Mouse (Mus musculus) MEL (cell line): ENCODE data around the gene Spata25. TPM values are rescaled to one million over a fixed set of nuclear protein-coding genes. Genes with fewer than 3 reads are reported as not detected.

ENCODE experiments used
- DNase-seq: peaks from one replicate; pipeline ENCODE4 v3.0.0; 2011; ENCODE audit warnings: low read depth, low spot score
- H3K27ac ChIP-seq: 2 replicates; pipeline ENCODE4 v1.5.1; 2012; ENCODE audit warnings: low read depth, mild to moderate bottlenecking, control low read depth, low read length, moderate library complexity; ENCODE audit not compliant: control insufficient read depth
- H3K27me3 ChIP-seq, 2 experiments: fragments of 150-350 bp in 1 of 2; sonication (generic) in 1 of 2; 2 replicates each; pipeline ENCODE4 v1.6.1; 2012; ENCODE audit warnings: low read length in 2 of 2, mild to moderate bottlenecking in 2 of 2, improper control_type of control experiment in 1 of 2, moderate library complexity in 1 of 2; ENCODE audit not compliant: insufficient read depth in 2 of 2, control insufficient read depth in 1 of 2
- H3K36me3 ChIP-seq, 2 experiments: 2 replicates each; pipeline ENCODE4 v1.6.1; 2012 to 2014; ENCODE audit warnings: low read length in 2 of 2, improper control_type of control experiment in 1 of 2, inconsistent platforms in 1 of 2, mild to moderate bottlenecking in 1 of 2; ENCODE audit not compliant: insufficient read depth in 2 of 2, control insufficient read depth in 1 of 2
- H3K4me1 ChIP-seq, 2 experiments: fragments of 150-350 bp in 1 of 2; sonication (generic) in 1 of 2; 2 replicates each; pipeline ENCODE4 v1.6.1; 2012; ENCODE audit warnings: low read length in 2 of 2, improper control_type of control experiment in 1 of 2, mild to moderate bottlenecking in 1 of 2; ENCODE audit not compliant: insufficient read depth in 2 of 2, control insufficient read depth in 1 of 2
- H3K4me3 ChIP-seq, 2 experiments: fragments of 150-350 bp in 1 of 2; sonication (generic) in 1 of 2; 2 replicates each; pipeline ENCODE4 v1.5.1; 2012; ENCODE audit warnings: low read depth in 2 of 2, low read length in 2 of 2, mild to moderate bottlenecking in 2 of 2, moderate library complexity in 2 of 2, control low read depth in 1 of 2, improper control_type of control experiment in 1 of 2; ENCODE audit not compliant: control insufficient read depth in 1 of 2, insufficient read depth in 1 of 2
- H3K79me2 ChIP-seq: 2 replicates; pipeline ENCODE4 v1.6.1; 2012; ENCODE audit warnings: mild to moderate bottlenecking, low read length, moderate library complexity; ENCODE audit not compliant: control insufficient read depth, poor library complexity, insufficient read depth
- H3K9ac ChIP-seq: 2 replicates; pipeline ENCODE4 v1.6.1; 2012; ENCODE audit warnings: low read depth, mild to moderate bottlenecking, control low read depth, low read length, moderate library complexity; ENCODE audit not compliant: control insufficient read depth, poor library complexity, severe bottlenecking
- H3K9me3 ChIP-seq: fragments of 150-350 bp; sonication (generic); replicated peaks from 2 replicates; pipeline ENCODE4 v1.6.1; 2012; ENCODE audit warnings: mild to moderate bottlenecking, low read length, improper control_type of control experiment, moderate library complexity; ENCODE audit not compliant: insufficient read depth
- BHLHE40 ChIP-seq: IDR thresholded peaks from 2 replicates; pipeline ENCODE4 v1.6.1; 2012; ENCODE audit warnings: low read depth, mild to moderate bottlenecking, inconsistent platforms, low read length, improper control_type of control experiment, borderline replicate concordance
- CHD1 ChIP-seq: IDR thresholded peaks from 2 replicates; pipeline ENCODE4 v1.6.1; 2012; ENCODE audit warnings: low read depth, mild to moderate bottlenecking, inconsistent platforms, low read length, improper control_type of control experiment
- ELF1 ChIP-seq: IDR thresholded peaks from 2 replicates; pipeline ENCODE4 v1.6.1; 2014; ENCODE audit warnings: low read depth, mild to moderate bottlenecking, inconsistent platforms, low read length, improper control_type of control experiment, moderate library complexity
- EP300 ChIP-seq, 2 experiments: IDR thresholded peaks; 2 replicates each; pipeline ENCODE4 v1.6.1; 2011; ENCODE audit warnings: improper control_type of control experiment in 2 of 2, low read length in 2 of 2, low read depth in 1 of 2, mild to moderate bottlenecking in 1 of 2
- ETS1 ChIP-seq: IDR thresholded peaks from 2 replicates; pipeline ENCODE4 v1.6.1; 2012; ENCODE audit warnings: low read depth, mild to moderate bottlenecking, inconsistent platforms, low read length, improper control_type of control experiment, moderate library complexity
- JUND ChIP-seq: IDR thresholded peaks from 2 replicates; pipeline ENCODE4 v1.6.1; 2011; ENCODE audit warnings: low read depth, mild to moderate bottlenecking, improper control_type of control experiment, low read length
- MAFK ChIP-seq: IDR thresholded peaks from 2 replicates; pipeline ENCODE4 v1.6.1; 2011; ENCODE audit warnings: low read depth, mild to moderate bottlenecking, low read length, improper control_type of control experiment, borderline replicate concordance
- MAX ChIP-seq: IDR thresholded peaks from 2 replicates; pipeline ENCODE4 v1.6.1; 2011; ENCODE audit warnings: low read length, improper control_type of control experiment
- MEF2A ChIP-seq: IDR thresholded peaks from 2 replicates; pipeline ENCODE4 v1.6.1; 2014; ENCODE audit warnings: low read depth, mild to moderate bottlenecking, inconsistent platforms, low read length, improper control_type of control experiment; ENCODE audit not compliant: poor library complexity, insufficient replicate concordance, severe bottlenecking; ENCODE audit errors: extremely low read depth
- MXI1 ChIP-seq: IDR thresholded peaks from 2 replicates; pipeline ENCODE4 v1.6.1; 2011; ENCODE audit warnings: mild to moderate bottlenecking, low read depth, low read length, improper control_type of control experiment
- NELFE ChIP-seq: IDR thresholded peaks from 2 replicates; pipeline ENCODE4 v1.6.1; 2011; ENCODE audit warnings: low read depth, low read length, improper control_type of control experiment
- NRF1 ChIP-seq: IDR thresholded peaks from 2 replicates; pipeline ENCODE4 v1.6.1; 2014; ENCODE audit warnings: low read depth, mild to moderate bottlenecking, inconsistent platforms, low read length, improper control_type of control experiment, moderate library complexity; ENCODE audit not compliant: poor library complexity, insufficient read depth, severe bottlenecking
- POLR2A ChIP-seq, 2 experiments: IDR thresholded peaks; 2 replicates each; pipeline ENCODE4 v1.6.1; 2011 to 2012; ENCODE audit warnings: low read length in 2 of 2, mild to moderate bottlenecking in 2 of 2, control low read depth in 1 of 2, improper control_type of control experiment in 1 of 2, low read depth in 1 of 2, moderate library complexity in 1 of 2; ENCODE audit not compliant: control insufficient read depth in 1 of 2, insufficient read depth in 1 of 2, poor library complexity in 1 of 2
- POLR2AphosphoS2 ChIP-seq: IDR thresholded peaks from 2 replicates; pipeline ENCODE4 v1.6.1; 2011; ENCODE audit warnings: low read length, improper control_type of control experiment
- SIN3A ChIP-seq: IDR thresholded peaks from 2 replicates; pipeline ENCODE4 v1.6.1; 2012; ENCODE audit warnings: low read length, improper control_type of control experiment, inconsistent platforms
- USF1 ChIP-seq: IDR thresholded peaks from 2 replicates; pipeline ENCODE4 v1.6.1; 2014; ENCODE audit warnings: low read depth, mild to moderate bottlenecking, inconsistent platforms, low read length, improper control_type of control experiment, moderate library complexity
- USF2 ChIP-seq, 2 experiments: IDR thresholded peaks; 2 replicates each; pipeline ENCODE4 v1.6.1; 2011 to 2012; ENCODE audit warnings: improper control_type of control experiment in 2 of 2, low read length in 2 of 2, borderline replicate concordance in 1 of 2, inconsistent platforms in 1 of 2, low read depth in 1 of 2, mild to moderate bottlenecking in 1 of 2; ENCODE audit not compliant: insufficient read depth in 1 of 2
- ZC3H11A ChIP-seq: IDR thresholded peaks from 2 replicates; pipeline ENCODE4 v1.6.1; 2012; ENCODE audit warnings: low read depth, mild to moderate bottlenecking, inconsistent platforms, low read length, improper control_type of control experiment
- ZNF384 ChIP-seq: IDR thresholded peaks from 2 replicates; pipeline ENCODE4 v1.6.1; 2012; ENCODE audit warnings: low read depth, mild to moderate bottlenecking, inconsistent platforms, low read length, improper control_type of control experiment
- polyA plus RNA-seq, 2 experiments: library from polyadenylated mRNA; stranded (reverse) in 1 of 2; unstranded in 1 of 2; fragments of >175 nt in 1 of 2; fragments of >200 nt in 1 of 2; gene quantifications; 2 replicates each; pipeline versions ENCODE4 v1.2.1 to v1.2.4; 2012; ENCODE audit warnings: low replicate concordance in 2 of 2, low read depth in 1 of 2; ENCODE audit not compliant: insufficient read length in 2 of 2, insufficient read depth in 1 of 2, missing spikeins in 1 of 2
- total RNA-seq: library from RNA; depleted of rRNA; stranded (reverse); fragments of 300-350 nt; gene quantifications from 2 replicates; pipeline ENCODE4 v1.2.3, GENCODE M21; 2012

The Spata25 gene
- total and polyA plus RNA-seq, 3 experiments, result 0.13 to 0.50 TPM; not detected in 1

DNA sequence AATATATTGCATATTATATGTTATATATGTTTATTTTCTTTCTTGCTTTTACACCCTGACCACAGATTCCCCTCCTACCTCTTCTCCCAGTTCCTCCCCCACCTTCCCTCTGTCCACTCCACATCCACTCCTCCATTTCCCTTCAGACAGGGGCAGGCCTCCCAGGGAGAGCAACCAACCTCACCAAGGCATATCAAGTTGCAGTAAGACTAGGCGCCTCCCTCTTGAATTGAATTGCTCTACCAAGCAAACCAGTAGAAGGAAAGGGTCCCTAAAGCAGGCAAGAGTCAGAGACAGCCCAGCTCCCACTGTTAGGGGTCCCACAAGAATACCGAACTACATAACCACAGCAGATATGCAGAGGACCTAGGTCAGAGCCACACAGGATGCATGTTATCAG lies 30.8 kb upstream of the Spata25 start:
- peak overlapping the region; percentile 12 to 39; a peak in 3 of 4 replicates for H3K4me3 ChIP-seq
- peaks cover 0 to 17% of the 10 kb centered on the region in 2 experiments; a peak in 2 of 4 replicates for H3K36me3 ChIP-seq
- peak overlapping the region; percentile 13; the same call in 1 of the 2 replicates for H3K9ac ChIP-seq
- no peak for TF ChIP-seq JUND
- 0 out of 4 replicates have a peak, but pooled peaks of 1 of the 2 experiments have one; percentile 4 for TF ChIP-seq EP300 (IDR thresholded peaks at IDR 0.05; ENCODE audit: low read depth in 1 of 2, low read length in 2 of 2)
- H3K4me1 ChIP-seq, result peaks cover 11 to 29% of the 10 kb centered on the region in 2 experiments
- no peaks in the 10 kb centered on the region for H3K27me3 ChIP-seq
- H3K79me2 ChIP-seq, result no peaks in the 10 kb centered on the region; the same call in 1 of the 2 replicates
- DNase-seq, result peak; percentile 61
- peak overlapping the region; percentile 35 for H3K27ac ChIP-seq
- H3K9me3 ChIP-seq, result no peaks in the 10 kb centered on the region

GRCm38 (mm10) chr2:164857842-164858553 lies 29.7 kb upstream of the Spata25 start:
- peak overlapping the region; percentile 28; the same call in 1 of the 2 replicates for H3K27ac ChIP-seq
- H3K4me1 ChIP-seq, result peaks cover 10 to 26% of the 10 kb centered on the region in 2 experiments
- no peaks in the 10 kb centered on the region for H3K27me3 ChIP-seq
- peaks cover 0 to 16% of the 10 kb centered on the region in 2 experiments; a peak in 2 of 4 replicates for H3K36me3 ChIP-seq
- H3K9me3 ChIP-seq, result no peaks in the 10 kb centered on the region
- DNase-seq, result peak; percentile 47
- TF ChIP-seq MXI1, result no peak
- TF ChIP-seq POLR2A (IDR thresholded peaks at IDR 0.05; ENCODE audit: control insufficient read depth in 1 of 2, insufficient read depth in 1 of 2, low read depth in 1 of 2, low read length in 2 of 2, poor library complexity in 1 of 2), result peak in 1 of 2 experiments; percentile 10; a peak in 1 of 4 replicates
- no peak for TF ChIP-seq ZC3H11A
- no peak for TF ChIP-seq MAFK
- peak overlapping the region; percentile 69 to 71 for H3K4me3 ChIP-seq
- H3K79me2 ChIP-seq, result no peaks in the 10 kb centered on the region; the same call in 1 of the 2 replicates
- H3K9ac ChIP-seq, result peak overlapping the region; percentile 67

GRCm38 (mm10) chr2:164857101-164857821 lies 28.9 kb upstream of the Spata25 start, which contains the start of gene Pltp:
Pltp (minus strand) TSS chr2:164857711.
- H3K79me2 ChIP-seq, result no peaks in the 10 kb centered on the region; the same call in 1 of the 2 replicates
- peaks cover 7 to 23% of the 10 kb centered on the region in 2 experiments for H3K4me1 ChIP-seq
- peak; percentile 83 for DNase-seq
- no peaks in the 10 kb centered on the region for H3K9me3 ChIP-seq
- peak within 1 kb of the TSS; percentile 69 to 71 for H3K4me3 ChIP-seq
- TF ChIP-seq POLR2A (IDR thresholded peaks at IDR 0.05; ENCODE audit: control insufficient read depth in 1 of 2, insufficient read depth in 1 of 2, low read depth in 1 of 2, low read length in 2 of 2, poor library complexity in 1 of 2) (peak in 1 of 2 experiments; percentile 21; a peak in 2 of 4 replicates), ELF1 (0 out of 2 replicates have a peak, but pooled peaks have one; percentile 18), NRF1 (peak; percentile 22; the same call in 1 of the 2 replicates), CHD1 (no peak), MEF2A (no peak), NELFE (0 out of 2 replicates have a peak, but pooled peaks have one; percentile 33), MXI1 (peak; percentile 86), ETS1 (peak; percentile 47; the same call in 1 of the 2 replicates), MAX (peak; percentile 53), USF1 (peak; percentile 88), SIN3A (peak; percentile 61), USF2 (IDR thresholded peaks at IDR 0.05; ENCODE audit: borderline replicate concordance in 1 of 2, insufficient read depth in 1 of 2, low read depth in 1 of 2, low read length in 2 of 2) (peak in 1 of 2 experiments; percentile 40; a peak in 1 of 4 replicates), ZNF384 (no peak), POLR2AphosphoS2 (no peak), BHLHE40 (no peak)
- H3K27ac ChIP-seq, result peak within 1 kb of the TSS; percentile 28; the same call in 1 of the 2 replicates
- H3K36me3 ChIP-seq, result peaks cover 0 to 15% of the 10 kb centered on the region in 2 experiments; a peak in 2 of 4 replicates
- no peaks in the 10 kb centered on the region for H3K27me3 ChIP-seq
- H3K9ac ChIP-seq, result peak within 1 kb of the TSS; percentile 67
